ENCODE assay signal across 12 mouse cellular contexts in genomic region chr6:17110564-17111100, GRCm38 (mm10). TPM values are rescaled to one million over a fixed set of nuclear protein-coding genes. Genes with fewer than 3 reads are reported as not detected.
A peak's percentile ranks its signal among the peaks of the same experiment; 100 is the strongest.
DNase-seq lines count a peak whose midpoint lies in the region; ATAC-seq and TF ChIP-seq lines count a peak whose summit lies in the region.
"Had no signal": no experiment of that assay in that cellular context is flagged by ENCODE, and none has a peak within 500 bp of the region (broad histone marks: within the 10 kb centered on the region; RNA-seq: fewer than 3 reads in every experiment).

No protein-coding gene starts in this region.

- DNase-seq in heart, adult 2 months: peak in 1 of 2 experiments; percentile 30
- no peak for DNase-seq in heart, embryonic 10.5 days (ENCODE audit: low spot score)
- DNase-seq in Muller cell, postnatal 12 days (ENCODE audit: inconsistent ontology term): peak; percentile 76
- peak; percentile 38 for DNase-seq in embryo, embryonic 11 days
- DNase-seq in kidney, postnatal 4 days: peak; percentile 34 to 47
- no peak for DNase-seq in left cerebral cortex, adult 11 months (ENCODE audit: low spot score)
- no peak for DNase-seq in ovary, postnatal 36 days (ENCODE audit: low spot score)
- DNase-seq: thymus, postnatal 36 days had no signal

- H3K27me3 ChIP-seq in heart, adult 2 months (ENCODE audit: control insufficient read depth, insufficient read depth, low read length): no peaks in the 10 kb centered on the region
- H3K27me3 ChIP-seq in heart, embryonic 10.5 days (ENCODE audit: insufficient read depth, poor library complexity, severe bottlenecking): no peaks in the 10 kb centered on the region
- H3K27me3 ChIP-seq: limb, embryonic 13.5 days had no signal

- H3K79me2 ChIP-seq in heart, adult 2 months (replicated peaks; ENCODE audit: control insufficient read depth, insufficient read depth, low read length): no peaks in the 10 kb centered on the region

- no peak for TF ChIP-seq POLR2A in heart, adult 2 months (IDR thresholded peaks at IDR 0.05; ENCODE audit: insufficient read depth, low read depth, low read length)

- intact Hi-C loops in heart, adult 2 months (cut with DNase I): loop anchor here (1.0 to 5.0 kb wide), 4 partner anchors 62 to 249 kb away; partner anchors contain the start of gene Cav1

- H3K27ac ChIP-seq in heart, adult 2 months: peak overlapping the region; percentile 72
- no peak overlapping the region for H3K27ac ChIP-seq in heart, embryonic 10.5 days
- H3K27ac ChIP-seq: limb, embryonic 13.5 days had no signal

- WGBS in heart, adult 2 months: 55% methylated on average over 6 of the region's 6 CpGs
- 66% methylated on average over 6 of the region's 6 CpGs for WGBS in heart, embryonic 10.5 days

- no peaks in the 10 kb centered on the region for H3K36me3 ChIP-seq in heart, adult 2 months (ENCODE audit: control insufficient read depth, insufficient read depth, low read length)
- H3K36me3 ChIP-seq in heart, embryonic 10.5 days: no peaks in the 10 kb centered on the region
- H3K36me3 ChIP-seq: G1E; limb, embryonic 13.5 days had no signal

- H3K9ac ChIP-seq in heart, adult 2 months (ENCODE audit: low read depth, low read length): no peak overlapping the region
- H3K9ac ChIP-seq: limb, embryonic 13.5 days had no signal

- no peak for ATAC-seq in monocyte, adult 5-6 weeks (replicated peaks; ENCODE audit: insufficient number of reproducible peaks, low FRiP score, low TSS enrichment, poor library complexity, severe bottlenecking)
- ATAC-seq: hindbrain, embryonic 16.5 days had no signal

- H3K9me3 ChIP-seq in heart, embryonic 10.5 days: no peaks in the 10 kb centered on the region
- H3K9me3 ChIP-seq: G1E; limb, embryonic 13.5 days had no signal

- H3K4me1 ChIP-seq in heart, adult 2 months (ENCODE audit: control insufficient read depth, insufficient read depth, low read length): peaks cover 6% of the 10 kb centered on the region
- no peaks in the 10 kb centered on the region for H3K4me1 ChIP-seq in heart, embryonic 10.5 days
- H3K4me1 ChIP-seq: limb, embryonic 13.5 days had no signal

- no peak overlapping the region for H3K4me3 ChIP-seq in heart, adult 2 months
- H3K4me3 ChIP-seq in heart, embryonic 10.5 days: no peak overlapping the region
- H3K4me3 ChIP-seq: limb, embryonic 13.5 days had no signal

- TF ChIP-seq EP300 in heart, adult 2 months (IDR thresholded peaks at IDR 0.05; ENCODE audit: insufficient read depth, low read depth, low read length): peak; percentile 83

- peak; percentile 82 for TF ChIP-seq CTCF in heart, adult 2 months (IDR thresholded peaks at IDR 0.05)

RNA-seq across cellular contexts. Expression of gene Tes, which starts 45.7 kb away (rescaled TPM):
- 1 to 10 TPM; 2.3 to 4.0 TPM for total RNA-seq in heart, adult 2 months (2021)
- 3.3 and 3.9 TPM in 2 replicates for polyA plus RNA-seq in heart, adult 2 months (2012; rRNA removed)
- polyA plus RNA-seq in heart, embryonic 10.5 days (2016; fragmentation: Nextera tagmentation; extraction: Ambion mirVana): 12.3 and 38.0 TPM in 2 replicates
- 90.4 to 132 TPM (median 91.2 TPM) in 3 replicates for total RNA-seq in monocyte, adult 5-6 weeks (2017)
- polyA plus RNA-seq: G1E had no signal

Comparison
In these comparisons a context has a peak if more than half of its experiments do, and no peak if none do; other contexts are left out.
1. DNase-seq: peak in Muller cell, postnatal 12 days (single experiment), embryo, embryonic 11 days (single experiment) and kidney, postnatal 4 days (2 of 2); none in heart, embryonic 10.5 days (single experiment), left cerebral cortex, adult 11 months (single experiment) and ovary, postnatal 36 days (single experiment).
2. RNA of gene Tes, which starts 45.7 kb away (total RNA-seq): 90.4 to 132 TPM in monocyte, adult 5-6 weeks; 2.3 to 4.0 TPM in heart, adult 2 months; every median in the first group is over 10 times any median in the second.